Mouse (Mus musculus): ENCODE data around the gene Rai1. TPM values are rescaled to one million over a fixed set of nuclear protein-coding genes. Genes with fewer than 3 reads are reported as not detected.
A peak's percentile ranks its signal among the peaks of the same experiment; 100 is the strongest.

Gene Rai1
- polyA plus RNA-seq, 1 experiment from 2014 or later: 31.2 TPM

DNA sequence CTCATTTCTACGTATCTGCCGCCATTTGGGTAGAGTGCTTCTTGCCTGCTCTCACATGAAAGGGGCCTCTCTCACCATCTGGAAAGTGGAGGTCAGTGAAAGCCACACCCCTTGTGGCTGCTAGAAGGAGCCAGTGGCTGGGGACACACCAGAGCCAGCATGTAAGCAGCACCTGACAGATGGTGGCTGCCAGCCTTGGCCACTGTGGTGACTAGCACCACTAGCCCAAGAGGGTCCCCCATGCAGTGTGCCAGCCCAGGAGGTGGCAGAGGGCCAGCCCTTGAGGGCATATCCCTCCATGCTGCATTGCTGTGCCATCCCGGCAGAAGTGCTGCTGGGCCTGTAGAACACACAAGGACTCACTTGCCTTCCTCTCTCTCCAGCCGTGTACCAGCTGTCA is 88.7 kb downstream of the Rai1 start:
- Histone ChIP-seq H3K4me3 (ENCODE audit: low read depth, low read length) (no peak overlapping the region), H3K36me3 (ENCODE audit: control insufficient read depth, insufficient read depth, low read length) (peaks cover 91% of the 10 kb centered on the region), H3K27me3 (replicated peaks; ENCODE audit: control insufficient read depth, insufficient read depth, low read length) (no peaks in the 10 kb centered on the region), H3K4me2 (ENCODE audit: low read length) (no peak overlapping the region), H3K4me1 (replicated peaks; ENCODE audit: control insufficient read depth, insufficient read depth, low read length) (no peaks in the 10 kb centered on the region), H3K9me3 (ENCODE audit: control insufficient read depth, low read length) (peaks cover 13% of the 10 kb centered on the region; the same call in 1 of the 2 replicates), H3K27ac (ENCODE audit: low read depth) (no peak overlapping the region), H3K9ac (ENCODE audit: low read length) (no peak overlapping the region)
- DNase-seq (ENCODE audit: low spot score) (no peak), ATAC-seq (replicated peaks; ENCODE audit: low FRiP score, low TSS enrichment, low read depth) (no peak)
- WGBS: 92% methylated on average over 4 of the region's 4 CpGs

DNA sequence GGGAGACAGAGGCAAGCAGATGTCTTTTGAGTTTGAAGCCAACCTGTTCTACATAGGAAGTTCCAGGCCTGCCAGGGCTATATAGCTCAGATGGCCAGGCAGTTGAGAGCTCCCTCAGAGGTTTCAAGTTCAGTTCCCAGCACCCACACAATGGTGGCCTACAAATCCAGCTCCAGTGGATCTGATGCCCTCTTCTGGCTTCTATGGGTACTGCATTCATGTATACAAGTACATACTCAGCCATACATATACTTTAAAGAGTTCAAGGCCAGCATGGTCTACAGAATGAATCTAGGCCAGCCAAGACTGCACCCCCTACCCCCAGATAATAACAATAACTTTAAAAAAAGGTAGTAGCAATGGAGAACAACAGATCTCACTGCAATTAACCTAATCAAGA is 90.3 kb downstream of the Rai1 start:
- no peak overlapping the region for H3K4me2 ChIP-seq (ENCODE audit: low read length)
- no peak overlapping the region for H3K9ac ChIP-seq (ENCODE audit: low read length)
- H3K4me1 ChIP-seq (replicated peaks; ENCODE audit: control insufficient read depth, insufficient read depth, low read length): no peaks in the 10 kb centered on the region; the same call in 1 of the 2 replicates
- no peak overlapping the region for H3K27ac ChIP-seq (ENCODE audit: low read depth)
- H3K4me3 ChIP-seq (ENCODE audit: low read depth, low read length): no peak overlapping the region
- no peaks in the 10 kb centered on the region for H3K27me3 ChIP-seq (replicated peaks; ENCODE audit: control insufficient read depth, insufficient read depth, low read length)
- ATAC-seq (replicated peaks; ENCODE audit: low FRiP score, low TSS enrichment, low read depth) (no peak), DNase-seq (ENCODE audit: low spot score) (no peak)
- H3K36me3 ChIP-seq (ENCODE audit: control insufficient read depth, insufficient read depth, low read length): peaks cover 89% of the 10 kb centered on the region
- H3K9me3 ChIP-seq (ENCODE audit: control insufficient read depth, low read length): peaks cover 13% of the 10 kb centered on the region; the same call in 1 of the 2 replicates

DNA sequence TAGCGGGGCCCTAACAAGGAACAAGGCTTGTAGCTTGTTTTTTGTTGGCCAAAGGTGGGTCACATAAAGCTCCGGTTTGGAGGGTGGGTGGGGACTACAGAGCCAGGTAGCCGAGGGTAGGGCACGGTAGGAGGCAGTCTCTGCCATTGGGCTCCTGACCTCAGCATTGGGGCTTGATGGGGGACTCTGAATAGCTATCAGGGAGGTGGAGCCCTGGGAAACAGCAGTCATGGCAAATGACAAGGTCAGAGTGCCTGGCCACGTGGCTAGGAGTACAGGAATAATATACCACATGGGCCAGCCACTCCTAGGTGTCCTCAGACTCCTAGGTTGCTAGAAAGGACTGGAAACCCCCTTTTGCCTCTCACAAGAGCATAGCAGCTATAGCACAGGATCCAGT is 91.5 kb downstream of the Rai1 start:
- 73% methylated on average over 5 of the region's 5 CpGs for WGBS
- H3K36me3 ChIP-seq (ENCODE audit: control insufficient read depth, insufficient read depth, low read length): peaks cover 89% of the 10 kb centered on the region

DNA sequence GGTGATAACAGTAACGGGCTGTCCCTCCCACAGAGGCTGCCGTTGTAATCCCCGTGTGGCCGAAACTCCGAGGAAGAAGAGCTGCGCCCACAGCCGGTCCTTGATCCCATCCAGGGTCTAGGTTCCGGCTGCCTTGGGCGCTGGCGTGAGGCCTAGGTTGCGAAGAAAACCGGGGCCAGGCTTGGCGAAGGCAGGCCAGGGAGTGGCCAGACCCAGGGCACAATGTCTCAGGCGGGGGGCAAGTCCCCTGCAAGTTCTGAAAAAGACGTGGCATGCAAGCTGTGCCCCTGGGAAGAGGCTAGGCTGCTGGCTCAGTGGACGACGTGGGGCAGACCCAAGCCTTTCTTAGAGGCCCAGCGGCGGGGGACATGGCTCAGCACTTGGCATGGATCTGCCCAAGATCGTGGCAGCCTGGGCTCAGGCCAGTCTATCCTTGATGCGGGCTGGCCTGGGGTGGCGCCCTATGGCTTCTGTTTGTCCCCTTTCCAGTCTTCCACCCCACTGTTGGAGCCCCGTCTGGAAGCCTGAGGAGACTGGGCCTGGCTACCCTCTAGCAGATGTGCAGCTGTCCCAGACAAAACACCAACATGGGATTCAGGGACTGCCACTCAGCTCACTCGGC is 93.3 kb downstream of the Rai1 start:
- Histone ChIP-seq H3K4me2 (ENCODE audit: low read length) (no peak overlapping the region), H3K36me3 (ENCODE audit: control insufficient read depth, insufficient read depth, low read length) (peaks cover 88% of the 10 kb centered on the region), H3K27me3 (replicated peaks; ENCODE audit: control insufficient read depth, insufficient read depth, low read length) (no peaks in the 10 kb centered on the region), H3K27ac (ENCODE audit: low read depth) (no peak overlapping the region; the same call in 1 of the 2 replicates), H3K4me1 (replicated peaks; ENCODE audit: control insufficient read depth, insufficient read depth, low read length) (no peaks in the 10 kb centered on the region; the same call in 1 of the 2 replicates), H3K4me3 (ENCODE audit: low read depth, low read length) (no peak overlapping the region), H3K9me3 (ENCODE audit: control insufficient read depth, low read length) (peaks cover 13% of the 10 kb centered on the region; the same call in 1 of the 2 replicates), H3K9ac (ENCODE audit: low read length) (no peak overlapping the region)
- DNase-seq (ENCODE audit: low spot score): no peak
- no peak for ATAC-seq (replicated peaks; ENCODE audit: low FRiP score, low TSS enrichment, low read depth)
- 83% methylated on average over 24 of the region's 24 CpGs for WGBS

More for the DNA sequence above, 91.5 kb downstream of the Rai1 start:
- DNase-seq (ENCODE audit: low spot score): no peak
- Histone ChIP-seq H3K9ac (ENCODE audit: low read length) (no peak overlapping the region), H3K27ac (ENCODE audit: low read depth) (no peak overlapping the region), H3K4me1 (replicated peaks; ENCODE audit: control insufficient read depth, insufficient read depth, low read length) (no peaks in the 10 kb centered on the region; the same call in 1 of the 2 replicates), H3K9me3 (ENCODE audit: control insufficient read depth, low read length) (peaks cover 13% of the 10 kb centered on the region; the same call in 1 of the 2 replicates), H3K4me2 (ENCODE audit: low read length) (no peak overlapping the region), H3K27me3 (replicated peaks; ENCODE audit: control insufficient read depth, insufficient read depth, low read length) (no peaks in the 10 kb centered on the region), H3K4me3 (ENCODE audit: low read depth, low read length) (no peak overlapping the region)
- no peak for ATAC-seq (replicated peaks; ENCODE audit: low FRiP score, low TSS enrichment, low read depth)

DNA sequence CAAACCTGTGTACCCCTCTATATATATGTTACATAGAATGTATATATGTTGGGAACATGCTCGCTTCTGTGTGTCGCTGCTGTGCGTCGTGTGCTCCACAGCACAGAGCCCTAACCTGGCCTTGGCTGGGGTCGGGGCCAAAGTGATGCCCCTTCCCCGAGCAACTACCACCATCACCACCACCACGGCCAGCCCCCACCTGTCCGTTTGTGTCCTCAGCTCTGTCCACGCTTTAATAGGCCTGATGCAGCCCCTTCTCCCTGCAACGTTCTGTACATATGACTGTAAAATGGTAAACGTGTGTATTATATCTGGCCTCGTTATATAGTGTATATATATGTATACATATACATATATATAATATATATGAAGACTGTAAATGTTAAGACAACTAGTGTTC is 93.8 kb downstream of the Rai1 start:
- H3K36me3 ChIP-seq (ENCODE audit: control insufficient read depth, insufficient read depth, low read length): peaks cover 88% of the 10 kb centered on the region
- H3K4me2 ChIP-seq (ENCODE audit: low read length): no peak overlapping the region
- WGBS: 84% methylated on average over 12 of the region's 12 CpGs
- peaks cover 13% of the 10 kb centered on the region; the same call in 1 of the 2 replicates for H3K9me3 ChIP-seq (ENCODE audit: control insufficient read depth, low read length)
- no peaks in the 10 kb centered on the region; the same call in 1 of the 2 replicates for H3K4me1 ChIP-seq (replicated peaks; ENCODE audit: control insufficient read depth, insufficient read depth, low read length)
- DNase-seq (ENCODE audit: low spot score): no peak
- H3K27ac ChIP-seq (ENCODE audit: low read depth): no peak overlapping the region; the same call in 1 of the 2 replicates
- H3K9ac ChIP-seq (ENCODE audit: low read length): no peak overlapping the region
- no peak overlapping the region for H3K4me3 ChIP-seq (ENCODE audit: low read depth, low read length)
- no peaks in the 10 kb centered on the region for H3K27me3 ChIP-seq (replicated peaks; ENCODE audit: control insufficient read depth, insufficient read depth, low read length)
- ATAC-seq (replicated peaks; ENCODE audit: low FRiP score, low TSS enrichment, low read depth): no peak

DNA sequence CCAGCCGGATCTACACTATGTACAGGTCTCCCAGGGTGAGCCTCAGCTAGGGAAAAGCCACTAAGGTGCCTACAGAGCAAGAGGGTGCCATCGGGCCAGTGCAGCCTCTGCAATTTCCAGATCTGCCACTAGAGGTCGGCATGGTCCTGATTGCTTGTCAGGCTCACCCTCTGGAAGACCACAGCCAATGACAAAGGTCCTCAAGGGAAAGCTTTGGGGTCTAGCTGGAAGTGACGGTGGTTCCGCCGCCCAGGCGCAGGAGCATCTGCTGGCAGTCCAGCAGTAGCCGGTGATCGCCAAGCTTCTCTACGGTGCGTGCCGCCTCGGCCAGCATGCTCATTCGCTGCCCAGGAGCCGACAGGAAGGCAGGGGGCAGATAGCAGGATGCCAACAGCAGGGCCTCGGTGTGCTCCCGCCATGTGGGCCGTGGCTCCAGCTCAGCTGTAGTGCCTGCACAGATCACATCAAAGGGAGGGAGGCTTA is 94.9 kb downstream of the Rai1 start:
- Histone ChIP-seq H3K4me2 (ENCODE audit: low read length) (no peak overlapping the region), H3K4me1 (replicated peaks; ENCODE audit: control insufficient read depth, insufficient read depth, low read length) (no peaks in the 10 kb centered on the region; the same call in 1 of the 2 replicates), H3K27ac (ENCODE audit: low read depth) (0 out of 2 replicates have a peak overlapping the region, but pooled peaks have one; percentile 16), H3K9ac (ENCODE audit: low read length) (no peak overlapping the region), H3K36me3 (ENCODE audit: control insufficient read depth, insufficient read depth, low read length) (peaks cover 88% of the 10 kb centered on the region), H3K9me3 (ENCODE audit: control insufficient read depth, low read length) (peaks cover 4% of the 10 kb centered on the region; the same call in 1 of the 2 replicates), H3K27me3 (replicated peaks; ENCODE audit: control insufficient read depth, insufficient read depth, low read length) (no peaks in the 10 kb centered on the region), H3K4me3 (ENCODE audit: low read depth, low read length) (no peak overlapping the region)
- peak; percentile 65 for ATAC-seq (replicated peaks; ENCODE audit: low FRiP score, low TSS enrichment, low read depth)
- 21% methylated on average over 18 of the region's 18 CpGs for WGBS
- DNase-seq (ENCODE audit: low spot score): peak; percentile 98

DNA sequence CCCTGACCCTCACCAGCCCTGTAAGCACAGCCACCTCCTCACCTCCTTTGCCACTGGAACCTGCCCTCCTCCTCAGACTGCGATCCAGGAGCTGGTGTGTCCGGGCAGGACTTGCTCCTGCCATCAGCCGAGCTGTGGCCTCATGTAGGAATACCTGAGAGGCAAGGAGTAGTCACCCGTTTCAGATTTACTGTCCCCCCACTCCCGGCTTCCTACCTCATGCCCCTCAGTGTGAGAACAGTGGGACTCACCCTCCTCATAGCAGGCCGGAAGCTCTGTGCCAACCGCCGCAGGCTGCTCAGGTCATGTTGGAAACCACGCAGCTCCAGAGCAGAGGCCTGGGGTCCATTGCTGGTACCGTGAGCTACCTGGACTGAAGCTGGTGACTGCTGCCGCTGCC is 95.6 kb downstream of the Rai1 start:
- DNase-seq (ENCODE audit: low spot score) (no peak), ATAC-seq (replicated peaks; ENCODE audit: low FRiP score, low TSS enrichment, low read depth) (no peak)
- H3K9me3 ChIP-seq (ENCODE audit: control insufficient read depth, low read length): no peaks in the 10 kb centered on the region
- 87% methylated on average over 11 of the region's 11 CpGs for WGBS
- H3K4me2 ChIP-seq (ENCODE audit: low read length): no peak overlapping the region
- no peaks in the 10 kb centered on the region for H3K27me3 ChIP-seq (replicated peaks; ENCODE audit: control insufficient read depth, insufficient read depth, low read length)
- no peaks in the 10 kb centered on the region; the same call in 1 of the 2 replicates for H3K4me1 ChIP-seq (replicated peaks; ENCODE audit: control insufficient read depth, insufficient read depth, low read length)
- H3K27ac ChIP-seq (ENCODE audit: low read depth): 0 out of 2 replicates have a peak overlapping the region, but pooled peaks have one; percentile 16
- no peak overlapping the region for H3K4me3 ChIP-seq (ENCODE audit: low read depth, low read length)
- H3K9ac ChIP-seq (ENCODE audit: low read length): no peak overlapping the region
- H3K36me3 ChIP-seq (ENCODE audit: control insufficient read depth, insufficient read depth, low read length): peaks cover 90% of the 10 kb centered on the region

DNA sequence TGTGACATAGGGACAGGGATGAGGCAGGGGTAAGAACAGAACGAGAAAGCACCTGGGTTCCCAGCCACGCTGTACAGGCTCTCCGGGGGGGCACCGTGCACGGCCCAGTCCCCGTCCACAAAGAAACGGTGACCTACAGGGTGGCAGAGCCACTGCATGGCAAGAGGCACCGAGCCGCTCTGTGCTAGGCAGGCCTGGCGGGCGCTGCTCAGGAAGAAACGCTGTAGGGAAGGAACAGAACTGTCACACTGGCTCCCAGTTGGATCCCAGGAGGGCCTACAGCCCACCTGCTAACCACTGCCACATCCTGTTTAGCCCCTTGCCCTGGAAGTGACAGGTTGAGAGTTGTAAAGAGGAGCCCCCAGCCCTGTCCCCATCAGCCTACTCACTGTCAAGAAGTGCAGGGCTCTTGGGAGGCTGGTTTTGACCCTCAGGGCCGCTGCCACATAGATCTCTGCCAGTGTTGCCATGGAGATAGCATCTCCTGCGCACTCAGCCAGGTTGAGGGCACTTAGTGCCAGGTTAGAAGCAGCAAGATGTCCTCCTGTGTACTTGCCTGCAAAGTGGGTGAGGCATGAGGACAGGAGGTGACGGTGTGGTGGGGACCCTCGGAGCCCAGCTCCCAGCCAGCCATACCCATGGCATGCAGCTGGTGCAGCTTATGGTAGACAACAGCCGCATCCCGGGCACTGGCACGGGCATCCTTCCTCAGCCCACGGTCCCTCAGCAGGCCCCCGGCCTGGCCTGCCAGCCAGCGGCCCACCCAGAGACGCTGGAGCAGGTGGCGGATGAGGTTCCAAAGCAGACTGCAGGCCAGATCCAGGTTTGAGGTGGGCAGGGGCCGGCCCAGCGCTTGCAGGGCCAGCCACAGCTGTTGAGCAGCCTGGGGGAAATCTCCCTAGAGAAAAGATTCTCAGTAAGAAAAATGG is 98.2 kb downstream of the Rai1 start:
- WGBS: 91% methylated on average over 26 of the region's 26 CpGs
- Histone ChIP-seq H3K4me3 (ENCODE audit: low read depth, low read length) (no peak overlapping the region), H3K9ac (ENCODE audit: low read length) (no peak overlapping the region), H3K4me1 (replicated peaks; ENCODE audit: control insufficient read depth, insufficient read depth, low read length) (peaks cover under 1% of the 10 kb centered on the region; the same call in 1 of the 2 replicates), H3K9me3 (ENCODE audit: control insufficient read depth, low read length) (no peaks in the 10 kb centered on the region), H3K27ac (ENCODE audit: low read depth) (no peak overlapping the region), H3K27me3 (replicated peaks; ENCODE audit: control insufficient read depth, insufficient read depth, low read length) (no peaks in the 10 kb centered on the region), H3K4me2 (ENCODE audit: low read length) (no peak overlapping the region), H3K36me3 (ENCODE audit: control insufficient read depth, insufficient read depth, low read length) (peaks cover 89% of the 10 kb centered on the region)
- ATAC-seq (replicated peaks; ENCODE audit: low FRiP score, low TSS enrichment, low read depth) (no peak), DNase-seq (ENCODE audit: low spot score) (no peak)

All from intestine, embryonic 14.5 days (tissue).